Mouse (Mus musculus) CH12.LX (cell line): Measurements from ENCODE around the gene C2cd4b.

Source experiments
- BHLHE40 ChIP-seq: IDR thresholded peaks from 2 replicates; pipeline ENCODE4 v1.6.1; 2011; ENCODE audit warnings: mild to moderate bottlenecking, low read depth, low read length, improper control_type of control experiment
- CTCF ChIP-seq, 2 experiments: IDR thresholded peaks in 1 of 2; conservative IDR thresholded peaks in 1 of 2; 2 replicates each; pipeline ENCODE4 v1.5.1; 2011 to 2012; ENCODE audit warnings: low read depth in 2 of 2, low read length in 2 of 2, improper control_type of control experiment in 1 of 2, inconsistent platforms in 1 of 2, mild to moderate bottlenecking in 1 of 2, moderate library complexity in 1 of 2
- ELF1 ChIP-seq: IDR thresholded peaks from 2 replicates; pipeline ENCODE4 v1.6.1; 2014; ENCODE audit warnings: low read depth, mild to moderate bottlenecking, inconsistent platforms, low read length, improper control_type of control experiment
- EP300 ChIP-seq: IDR thresholded peaks from 2 replicates; pipeline ENCODE4 v1.6.1; 2011; ENCODE audit warnings: low read length, improper control_type of control experiment
- GABPA ChIP-seq: IDR thresholded peaks from 2 replicates; pipeline ENCODE4 v1.6.1; 2012; ENCODE audit warnings: low read depth, low read length, improper control_type of control experiment, inconsistent platforms; ENCODE audit not compliant: insufficient replicate concordance
- MAX ChIP-seq: IDR thresholded peaks from 2 replicates; pipeline ENCODE4 v1.6.1; 2011; ENCODE audit warnings: low read length, improper control_type of control experiment
- NRF1 ChIP-seq: IDR thresholded peaks from 2 replicates; pipeline ENCODE4 v1.6.1; 2014; ENCODE audit warnings: low read depth, mild to moderate bottlenecking, inconsistent platforms, low read length, improper control_type of control experiment, moderate library complexity
- POLR2A ChIP-seq: IDR thresholded peaks from 2 replicates; pipeline ENCODE4 v1.6.1; 2011; ENCODE audit warnings: low read depth, mild to moderate bottlenecking, improper control_type of control experiment, low read length
- UBTF ChIP-seq: IDR thresholded peaks from 2 replicates; pipeline ENCODE4 v1.6.1; 2012; ENCODE audit warnings: low read depth, mild to moderate bottlenecking, inconsistent platforms, low read length, improper control_type of control experiment, moderate library complexity
- ZC3H11A ChIP-seq: IDR thresholded peaks from 2 replicates; pipeline ENCODE4 v1.6.1; 2012; ENCODE audit warnings: low read depth, mild to moderate bottlenecking, inconsistent platforms, low read length, improper control_type of control experiment

GRCm38 (mm10) chr9:67754713-67755112 lies 4.5 kb upstream of the C2cd4b start:
- TF ChIP-seq CTCF (conservative IDR thresholded peaks at IDR 0.05 in 1 of 2, IDR thresholded peaks at IDR 0.05 in 1 of 2; ENCODE audit: low read depth in 2 of 2, low read length in 2 of 2) (no peak), POLR2A (no peak), MAX (no peak), ELF1 (no peak), UBTF (no peak), NRF1 (no peak), GABPA (no peak), ZC3H11A (no peak), BHLHE40 (no peak), EP300 (no peak)
